Mouse (Mus musculus): ENCODE results near the gene Obp2b. TPM values are rescaled to one million over a fixed set of nuclear protein-coding genes. Genes with fewer than 3 reads are reported as not detected.

Gene Obp2b
- polyA plus RNA-seq, 1 experiment from 2014 or later, result not detected

DNA sequence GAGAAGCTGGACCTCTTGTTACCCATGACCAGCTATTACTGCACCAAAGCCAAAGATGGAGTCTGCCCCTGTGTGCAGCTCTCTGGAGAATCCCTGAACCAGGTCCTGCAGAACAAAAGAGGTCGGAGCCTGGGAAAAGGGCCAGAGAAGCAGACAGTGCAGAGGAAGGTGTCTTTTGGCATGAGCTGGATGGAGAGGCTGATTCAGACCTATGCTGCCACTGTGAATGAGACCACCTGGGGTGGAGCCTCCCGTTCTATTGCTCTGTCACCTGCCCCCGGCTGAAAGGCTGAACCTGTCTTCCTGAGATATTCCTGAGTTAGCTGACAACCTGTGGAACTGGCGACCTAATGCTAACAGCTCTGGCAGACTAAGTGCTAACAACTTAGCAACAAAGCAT is 44.1 kb downstream of the Obp2b start:
- whole genome bisulfite sequencing, result 74% methylated on average over 4 of the region's 4 CpGs
- no peaks in the 10 kb centered on the region; the same call in 1 of the 2 replicates for H3K27me3 ChIP-seq
- H3K36me3 ChIP-seq, result no peaks in the 10 kb centered on the region

DNA sequence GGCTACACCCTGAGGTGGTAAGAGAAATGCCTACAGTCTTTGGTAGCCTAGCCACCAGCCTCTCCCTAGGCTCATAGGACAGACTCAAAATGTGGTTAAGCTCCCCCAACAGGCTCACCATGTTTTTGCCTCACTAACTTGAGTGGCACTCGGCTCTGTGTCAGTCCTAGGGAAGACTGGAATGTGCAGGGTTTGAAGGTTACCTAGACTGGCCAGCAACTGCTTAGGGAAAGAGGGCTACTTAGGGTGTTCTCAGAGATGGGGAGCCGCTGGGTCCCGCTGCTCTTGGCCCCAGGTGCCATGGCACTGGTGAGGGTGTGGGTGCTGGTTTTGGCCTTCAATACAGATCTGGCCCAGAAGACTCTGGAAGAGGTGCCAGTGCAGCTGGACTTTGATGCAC is 45.1 kb downstream of the Obp2b start, which contains the start of gene Gm13539:
Gm13539 (plus strand) TSS at position 301 of the 400 bp plus-strand sequence.
- WGBS, result 85% methylated on average over 3 of the region's 3 CpGs

More for the DNA sequence above, 44.1 kb downstream of the Obp2b start:
- Histone ChIP-seq H3K27ac (no peak overlapping the region), H3K4me3 (no peak overlapping the region), H3K4me1 (no peaks in the 10 kb centered on the region), H3K9me3 (no peaks in the 10 kb centered on the region), H3K9ac (no peak overlapping the region), H3K4me2 (no peak overlapping the region)
- no peak for ATAC-seq (ENCODE audit: insufficient number of reproducible peaks, insufficient read depth, low FRiP score, low TSS enrichment, low read depth)

DNA sequence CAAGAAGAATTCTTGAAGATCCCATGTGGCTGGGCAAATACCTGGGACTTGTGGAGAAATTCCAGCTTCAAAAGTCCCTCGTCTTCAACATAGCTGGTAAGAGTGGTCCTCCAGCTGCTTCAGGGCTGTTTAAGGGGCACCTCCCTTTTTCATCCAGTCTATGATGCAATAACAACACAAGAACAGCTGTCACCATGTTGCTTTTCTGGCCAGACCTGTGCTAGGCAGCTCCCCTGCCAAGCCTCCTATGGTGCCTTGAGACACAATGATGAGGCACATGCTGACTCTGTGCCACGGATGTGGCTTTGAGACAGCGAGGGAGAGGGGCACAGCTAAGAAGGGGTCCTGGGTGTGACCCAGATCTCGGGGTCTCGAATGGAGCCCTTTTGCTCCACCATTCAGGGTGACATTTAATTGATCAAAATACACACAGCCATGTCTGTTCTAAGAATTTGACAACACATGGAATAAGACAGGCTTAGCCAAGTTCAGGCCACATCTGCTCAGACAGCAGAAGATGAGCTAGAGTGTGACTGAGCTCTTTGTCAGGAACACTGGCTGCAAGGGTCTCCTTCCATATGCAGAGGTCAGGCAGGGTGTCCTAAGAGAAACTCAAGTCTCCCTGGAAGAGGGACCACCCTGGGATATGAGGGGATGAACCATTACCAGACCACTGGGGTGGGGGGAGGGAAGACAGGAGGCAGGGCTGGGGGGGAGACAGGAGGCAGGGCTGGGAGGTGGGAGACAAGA is 48.9 kb downstream of the Obp2b start:
- H3K4me1 ChIP-seq, result no peaks in the 10 kb centered on the region
- H3K27me3 ChIP-seq, result no peaks in the 10 kb centered on the region; the same call in 1 of the 2 replicates
- no peaks in the 10 kb centered on the region for H3K36me3 ChIP-seq
- ATAC-seq (ENCODE audit: insufficient number of reproducible peaks, insufficient read depth, low FRiP score, low TSS enrichment, low read depth), result no peak
- H3K9me3 ChIP-seq, result no peaks in the 10 kb centered on the region
- H3K9ac ChIP-seq, result no peak overlapping the region
- H3K27ac ChIP-seq, result no peak overlapping the region
- 69% methylated on average over 5 of the region's 5 CpGs for WGBS
- H3K4me2 ChIP-seq, result no peak overlapping the region
- no peak overlapping the region for H3K4me3 ChIP-seq

More for the DNA sequence above, 45.1 kb downstream of the Obp2b start, which contains the start of gene Gm13539:
- Histone ChIP-seq H3K27me3 (no peaks in the 10 kb centered on the region; the same call in 1 of the 2 replicates), H3K9me3 (no peaks in the 10 kb centered on the region), H3K4me2 (no peak within 1 kb of the TSS), H3K36me3 (no peaks in the 10 kb centered on the region), H3K4me1 (no peaks in the 10 kb centered on the region), H3K4me3 (no peak within 1 kb of the TSS), H3K9ac (no peak within 1 kb of the TSS), H3K27ac (no peak within 1 kb of the TSS)
- no peak for ATAC-seq (ENCODE audit: insufficient number of reproducible peaks, insufficient read depth, low FRiP score, low TSS enrichment, low read depth)

DNA sequence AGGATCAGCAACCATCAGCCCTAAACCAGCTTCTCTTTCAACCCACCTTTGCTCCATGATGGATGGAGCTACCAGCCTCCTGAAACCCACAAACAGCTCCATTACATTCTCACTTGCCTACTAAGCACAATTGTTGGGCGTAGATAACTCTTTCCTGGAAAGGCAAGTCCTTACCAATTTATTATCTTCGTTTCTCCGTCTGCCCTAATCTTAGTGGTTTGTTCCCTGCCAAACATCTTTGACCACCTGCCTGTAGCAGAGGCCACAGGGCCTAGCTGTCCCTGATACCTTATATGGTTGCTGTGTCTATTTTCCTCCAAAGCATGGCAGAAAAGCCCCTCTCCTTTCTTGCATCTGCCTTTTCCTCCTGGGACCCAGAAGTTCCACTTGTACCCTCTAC is 52.3 kb downstream of the Obp2b start:
- no peak overlapping the region for H3K4me2 ChIP-seq
- no peaks in the 10 kb centered on the region for H3K36me3 ChIP-seq
- no peak for ATAC-seq (ENCODE audit: insufficient number of reproducible peaks, insufficient read depth, low FRiP score, low TSS enrichment, low read depth)
- H3K9me3 ChIP-seq, result no peaks in the 10 kb centered on the region
- 88% methylated on average over 3 of the region's 3 CpGs for WGBS
- no peaks in the 10 kb centered on the region; the same call in 1 of the 2 replicates for H3K27me3 ChIP-seq
- H3K4me1 ChIP-seq, result no peaks in the 10 kb centered on the region
- H3K27ac ChIP-seq, result no peak overlapping the region
- no peak overlapping the region for H3K9ac ChIP-seq
- no peak overlapping the region for H3K4me3 ChIP-seq

Other genes starting within 250 kb of the Obp2b start
- gene Lcn12, start 243.1 kb upstream of the Obp2b start, polyA plus RNA-seq (2015; fragmentation: Nextera tagmentation; extraction: Ambion mirVana), result not detected in 2 replicates
- 75.1 and 81.1 TPM in 2 replicates for gene Fbxw5, start 236.3 kb upstream of the Obp2b start, polyA plus RNA-seq (2015; fragmentation: Nextera tagmentation; extraction: Ambion mirVana)
- 5.8 and 6.2 TPM in 2 replicates for gene C8g, start 235.3 kb upstream of the Obp2b start, polyA plus RNA-seq (2015; fragmentation: Nextera tagmentation; extraction: Ambion mirVana)
- gene Traf2, start 190.1 kb upstream of the Obp2b start, polyA plus RNA-seq (2015; fragmentation: Nextera tagmentation; extraction: Ambion mirVana), result 31.4 and 35.4 TPM in 2 replicates
- gene Edf1, start 179.2 kb upstream of the Obp2b start, polyA plus RNA-seq (2015; fragmentation: Nextera tagmentation; extraction: Ambion mirVana), result 335 and 341 TPM in 2 replicates
- 4.3 and 7.2 TPM in 2 replicates for gene Mamdc4, start 162.2 kb upstream of the Obp2b start, polyA plus RNA-seq (2015; fragmentation: Nextera tagmentation; extraction: Ambion mirVana)
- gene Phpt1, start 161.8 kb upstream of the Obp2b start, polyA plus RNA-seq (2015; fragmentation: Nextera tagmentation; extraction: Ambion mirVana), result 169 and 174 TPM in 2 replicates
- 0.39 and 0.62 TPM in 2 replicates for gene Ajm1, start 155.3 kb upstream of the Obp2b start, polyA plus RNA-seq (2015; fragmentation: Nextera tagmentation; extraction: Ambion mirVana)
- 80.3 and 81.9 TPM in 2 replicates for gene Rabl6, start 128.5 kb upstream of the Obp2b start, polyA plus RNA-seq (2015; fragmentation: Nextera tagmentation; extraction: Ambion mirVana)
- 0.31 and 0.34 TPM in 2 replicates for gene Ccdc183, start 119.3 kb upstream of the Obp2b start, polyA plus RNA-seq (2015; fragmentation: Nextera tagmentation; extraction: Ambion mirVana)
- gene Tmem141, start 115.0 kb upstream of the Obp2b start, polyA plus RNA-seq (2015; fragmentation: Nextera tagmentation; extraction: Ambion mirVana), result 23.5 and 24.8 TPM in 2 replicates
- gene Fcna, start 109.0 kb upstream of the Obp2b start, polyA plus RNA-seq (2015; fragmentation: Nextera tagmentation; extraction: Ambion mirVana), result 0.59 and 2.1 TPM in 2 replicates
- gene Lcn8, start 83.9 kb upstream of the Obp2b start, polyA plus RNA-seq (2015; fragmentation: Nextera tagmentation; extraction: Ambion mirVana), result not detected in 2 replicates
- gene Lcn5, start 79.1 kb upstream of the Obp2b start, polyA plus RNA-seq (2015; fragmentation: Nextera tagmentation; extraction: Ambion mirVana), result not detected in 2 replicates
- gene Lcn6, start 60.2 kb upstream of the Obp2b start, polyA plus RNA-seq (2015; fragmentation: Nextera tagmentation; extraction: Ambion mirVana), result not detected in 2 replicates
- gene Lcn10, start 54.3 kb upstream of the Obp2b start, polyA plus RNA-seq (2015; fragmentation: Nextera tagmentation; extraction: Ambion mirVana), result not detected in 2 replicates
- gene Obp2a, start 37.0 kb upstream of the Obp2b start, polyA plus RNA-seq (2015; fragmentation: Nextera tagmentation; extraction: Ambion mirVana), result not detected in 2 replicates
- gene Bmyc, start 30.3 kb upstream of the Obp2b start, polyA plus RNA-seq (2015; fragmentation: Nextera tagmentation; extraction: Ambion mirVana), result 95.4 and 103 TPM in 2 replicates
- gene Lcn3, start 28.6 kb downstream of the Obp2b start, polyA plus RNA-seq (2015; fragmentation: Nextera tagmentation; extraction: Ambion mirVana), result not detected in 2 replicates
- not detected in 2 replicates for gene Lcn11, start 40.0 kb downstream of the Obp2b start, polyA plus RNA-seq (2015; fragmentation: Nextera tagmentation; extraction: Ambion mirVana)
- not detected in 2 replicates for gene Gm13539, start 45.2 kb downstream of the Obp2b start, polyA plus RNA-seq (2015; fragmentation: Nextera tagmentation; extraction: Ambion mirVana)
- not detected in 2 replicates for gene Glt6d1, start 78.8 kb downstream of the Obp2b start, polyA plus RNA-seq (2015; fragmentation: Nextera tagmentation; extraction: Ambion mirVana)
- not detected in 2 replicates for gene Lcn9, start 86.1 kb downstream of the Obp2b start, polyA plus RNA-seq (2015; fragmentation: Nextera tagmentation; extraction: Ambion mirVana)
- not detected in 2 replicates for gene Sohlh1, start 110.2 kb downstream of the Obp2b start, polyA plus RNA-seq (2015; fragmentation: Nextera tagmentation; extraction: Ambion mirVana)
- 0.34 and 0.37 TPM in 2 replicates for gene Kcnt1, start 126.7 kb downstream of the Obp2b start, polyA plus RNA-seq (2015; fragmentation: Nextera tagmentation; extraction: Ambion mirVana)
- gene Camsap1, start 246.3 kb downstream of the Obp2b start, polyA plus RNA-seq (2015; fragmentation: Nextera tagmentation; extraction: Ambion mirVana), result 15.0 and 20.1 TPM in 2 replicates